ENCODE assay signal across 8 mouse cellular contexts in the genomic region with DNA sequence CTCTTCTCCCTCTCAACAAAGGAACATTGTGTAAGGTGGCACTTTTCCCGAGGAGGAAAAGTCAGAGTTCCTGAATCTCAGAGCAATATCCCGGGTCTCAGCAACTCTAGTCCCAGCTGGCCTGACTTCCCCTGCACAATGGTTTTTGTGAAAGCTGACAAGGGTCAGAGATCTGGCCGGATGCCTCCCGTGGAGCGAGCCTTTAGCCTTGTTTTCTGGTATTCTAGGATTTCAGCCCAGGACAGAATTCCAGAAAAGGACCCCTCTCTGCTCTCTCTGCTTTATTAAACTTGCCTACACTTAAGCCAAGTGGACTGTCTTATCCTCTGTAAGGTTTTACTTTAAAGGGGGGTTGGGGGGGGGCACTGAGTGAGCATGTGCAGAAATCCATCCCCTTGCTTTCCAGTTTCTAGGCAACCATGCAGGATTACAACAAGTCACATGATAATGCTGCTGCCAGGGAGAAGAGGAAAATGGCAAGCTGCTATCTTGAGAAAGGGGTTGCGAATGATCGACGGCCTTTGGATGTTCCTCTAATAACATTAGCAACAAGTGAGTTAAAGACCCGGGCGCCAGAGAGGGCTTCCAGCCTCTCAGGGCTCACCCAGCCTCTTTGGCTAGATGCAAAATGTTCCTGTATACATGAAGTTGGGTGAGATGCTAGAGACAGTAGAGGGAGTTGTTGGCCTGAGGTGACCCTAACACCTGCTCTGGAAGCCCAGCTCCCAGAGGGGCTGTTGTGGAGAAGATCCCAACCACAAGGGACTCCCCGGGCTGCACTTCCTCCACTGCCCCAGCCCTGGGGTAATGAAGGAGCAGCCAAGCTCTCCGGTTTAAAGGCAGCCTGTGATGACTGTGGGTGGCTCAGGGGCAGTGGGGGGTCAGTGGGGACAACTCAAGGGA. TPM values are rescaled to one million over a fixed set of nuclear protein-coding genes. Genes with fewer than 3 reads are reported as not detected.
DNase-seq lines count a peak whose midpoint lies in the region; ATAC-seq and TF ChIP-seq lines count a peak whose summit lies in the region.

No protein-coding gene starts in this region.

- H3K4me2 ChIP-seq in heart, embryonic 16.5 days (ENCODE audit: low read depth, low read length), result peak overlapping the region; percentile 21; the same call in 1 of the 2 replicates
- no peak overlapping the region for H3K4me2 ChIP-seq in limb, embryonic 15.5 days

- H3K9me3 ChIP-seq in heart, embryonic 16.5 days (replicated peaks; ENCODE audit: control insufficient read depth, low read length), result peaks cover 3% of the 10 kb centered on the region; the same call in 1 of the 2 replicates
- H3K9me3 ChIP-seq in limb, embryonic 15.5 days, result no peaks in the 10 kb centered on the region

- intact Hi-C loops in gastrocnemius, adult 2 months (cut with DNase I), result no loop called here

- WGBS in heart, embryonic 16.5 days, result 25% methylated on average over 12 of the region's 12 CpGs
- 38% methylated on average over 12 of the region's 12 CpGs for WGBS in limb, embryonic 15.5 days

- peak overlapping the region; percentile 57; the same call in 1 of the 2 replicates for H3K27ac ChIP-seq in gastrocnemius, adult 2 months
- H3K27ac ChIP-seq in heart, embryonic 16.5 days (ENCODE audit: low read length), result no peak overlapping the region; the same call in 1 of the 2 replicates
- peak overlapping the region; percentile 33; the same call in 1 of the 2 replicates for H3K27ac ChIP-seq in limb, embryonic 15.5 days

- DNase-seq in gastrocnemius, adult 2 months, result no peak
- no peak for DNase-seq in gastrocnemius, adult 18-20 months (ENCODE audit: low spot score)
- peak; percentile 85 for DNase-seq in brain, adult 2 months (ENCODE audit: low read depth, low spot score)
- DNase-seq in gastrocnemius, postnatal 10 days, result no peak
- no peak for DNase-seq in cerebellum, adult 9-11 months
- no peak for DNase-seq in ovary, adult 18-20 months (ENCODE audit: low spot score)

- H3K4me3 ChIP-seq in gastrocnemius, adult 2 months, result peak overlapping the region; percentile 29
- no peak overlapping the region for H3K4me3 ChIP-seq in heart, embryonic 16.5 days (ENCODE audit: low read length)
- no peak overlapping the region for H3K4me3 ChIP-seq in limb, embryonic 15.5 days

- H3K36me3 ChIP-seq in heart, embryonic 16.5 days (ENCODE audit: control insufficient read depth, insufficient read depth), result no peaks in the 10 kb centered on the region
- no peaks in the 10 kb centered on the region for H3K36me3 ChIP-seq in limb, embryonic 15.5 days

- no peak overlapping the region for H3K9ac ChIP-seq in heart, embryonic 16.5 days (ENCODE audit: low read length)
- no peak overlapping the region for H3K9ac ChIP-seq in limb, embryonic 15.5 days

- ATAC-seq in heart, embryonic 16.5 days (replicated peaks; ENCODE audit: extremely low read depth, insufficient read depth, low FRiP score), result no peak
- no peak for ATAC-seq in limb, embryonic 15.5 days (ENCODE audit: insufficient number of reproducible peaks, low FRiP score, low TSS enrichment, low read depth)

- peaks cover 15% of the 10 kb centered on the region for H3K4me1 ChIP-seq in heart, embryonic 16.5 days (ENCODE audit: control insufficient read depth, insufficient read depth, low read length)
- peaks cover 15% of the 10 kb centered on the region; the same call in 1 of the 2 replicates for H3K4me1 ChIP-seq in limb, embryonic 15.5 days

- TF ChIP-seq CTCF in gastrocnemius, adult 2 months (IDR thresholded peaks at IDR 0.05), result no peak

- H3K27me3 ChIP-seq in heart, embryonic 16.5 days (ENCODE audit: control insufficient read depth, insufficient read depth, low read length), result peaks cover 7% of the 10 kb centered on the region; the same call in 1 of the 2 replicates
- no peaks in the 10 kb centered on the region for H3K27me3 ChIP-seq in limb, embryonic 15.5 days

RNA-seq across cellular contexts. Expression of gene Axin2, which starts 2.5 kb away (rescaled TPM):
- 1 to 10 TPM; 8.5 to 9.3 TPM for total RNA-seq in gastrocnemius, adult 2 months (2021)
- 1 to 10 TPM; 5.4 to 9.6 TPM for total RNA-seq in gastrocnemius, adult 18-20 months (2021)
- polyA plus RNA-seq in heart, embryonic 16.5 days (2015; fragmentation: Nextera tagmentation; extraction: Ambion mirVana), result 1.6 TPM in 2 replicates
- polyA plus RNA-seq in limb, embryonic 15.5 days (2015; fragmentation: Nextera tagmentation; extraction: Ambion mirVana), result 15.8 and 20.3 TPM in 2 replicates
- total RNA-seq in gastrocnemius, postnatal 10 days (2021), result 10 to 100 TPM; 10.8 to 18.6 TPM
